Mouse (Mus musculus) embryonic facial prominence, embryonic 11.5 days (tissue): ENCODE measurements around the gene Eif3k. TPM values are rescaled to one million over a fixed set of nuclear protein-coding genes. Genes with fewer than 3 reads are reported as not detected.

Experiments
- ATAC-seq: fragments of 200-750 bp; cut with Nextera tagmentation; replicated peaks from 2 replicates; pipeline ENCODE4 v1.8.0; 2017; ENCODE audit warnings: low read depth; ENCODE audit not compliant: insufficient number of reproducible peaks, low FRiP score, low TSS enrichment
- DNase-seq: peaks from one replicate; pipeline ENCODE4 v3.0.0-alpha.2; 2015; ENCODE audit warnings: low spot score
- H3K27ac ChIP-seq: fragments of 300-500 bp; sonication (generic); replicated peaks from 2 replicates; pipeline ENCODE4 v1.5.1; 2014; ENCODE audit warnings: mild to moderate bottlenecking, low read depth, low read length, control low read depth
- H3K27me3 ChIP-seq: fragments of 300-500 bp; sonication (generic); 2 replicates; pipeline ENCODE4 v1.6.1; 2014; ENCODE audit warnings: mild to moderate bottlenecking, low read length, moderate library complexity, mixed read lengths; ENCODE audit not compliant: control insufficient read depth, insufficient read depth
- H3K36me3 ChIP-seq: fragments of 300-500 bp; sonication (generic); replicated peaks from 2 replicates; pipeline ENCODE4 v1.6.1; 2014; ENCODE audit warnings: low read depth, mild to moderate bottlenecking, low read length, moderate library complexity, mixed read lengths; ENCODE audit not compliant: control insufficient read depth, insufficient read depth
- H3K4me1 ChIP-seq: fragments of 300-500 bp; sonication (generic); 2 replicates; pipeline ENCODE4 v1.6.1; 2014; ENCODE audit warnings: low read length, mixed read lengths; ENCODE audit not compliant: control insufficient read depth, insufficient read depth
- H3K4me2 ChIP-seq: fragments of 300-500 bp; sonication (generic); 2 replicates; pipeline ENCODE4 v1.6.1; 2014; ENCODE audit warnings: low read depth, mild to moderate bottlenecking, control low read depth, low read length, moderate library complexity
- H3K4me3 ChIP-seq: fragments of 300-500 bp; sonication (generic); 2 replicates; pipeline ENCODE4 v1.5.1; 2014; ENCODE audit warnings: low read depth, low read length, control low read depth
- H3K9ac ChIP-seq: fragments of 300-500 bp; sonication (generic); replicated peaks from 2 replicates; pipeline ENCODE4 v1.6.1; 2014; ENCODE audit warnings: mild to moderate bottlenecking, control low read depth, low read length
- H3K9me3 ChIP-seq: fragments of 300-500 bp; sonication (generic); replicated peaks from 2 replicates; pipeline ENCODE4 v1.6.1; 2016; ENCODE audit warnings: mild to moderate bottlenecking, low read length, inconsistent platforms, mixed read lengths; ENCODE audit not compliant: control insufficient read depth
- WGBS: fragments of 180-500 bp; shearing (Covaris S2); extraction: QIAGEN DNeasy Blood & Tissue Kit; methylation state at CpG from one replicate; pipeline ENCODE4 v1.1.7; 2014; 5-methylcytosine and 5-hydroxymethylcytosine counted together
- polyA plus RNA-seq: library from polyadenylated mRNA; unstranded; fragments of >200 nt; fragmentation: Nextera tagmentation; extraction: Ambion mirVana; gene quantifications from 2 replicates; pipeline ENCODE4 v1.2.1, GENCODE M21; 2014

Gene Eif3k
- polyA plus RNA-seq, 1 experiment from 2014 or later = 439 TPM

GRCm38 (mm10) chr7:28921722-28922465 lies 59.8 kb downstream of the Eif3k start:
- H3K27me3 ChIP-seq = no peaks in the 10 kb centered on the region
- ATAC-seq (no peak), DNase-seq (no peak)
- peaks cover 4% of the 10 kb centered on the region for H3K36me3 ChIP-seq
- no peak overlapping the region for H3K9ac ChIP-seq
- no peaks in the 10 kb centered on the region for H3K9me3 ChIP-seq
- no peak overlapping the region for H3K4me3 ChIP-seq
- no peak overlapping the region for H3K27ac ChIP-seq
- H3K4me2 ChIP-seq = no peak overlapping the region
- 84% methylated on average over 8 of the region's 8 CpGs for WGBS
- H3K4me1 ChIP-seq = peaks cover 15% of the 10 kb centered on the region

Other genes with a start within 250 kb of the Eif3k start
- 145 and 151 TPM in 2 replicates for gene Mrps12, start 240.0 kb downstream of the Eif3k start, polyA plus RNA-seq
- 28.2 and 29.9 TPM in 2 replicates for gene Sars2, start 239.9 kb downstream of the Eif3k start, polyA plus RNA-seq
- 1.5 and 2.0 TPM in 2 replicates for gene Ccer2, start 225.7 kb downstream of the Eif3k start, polyA plus RNA-seq
- gene Sirt2, start 215.1 kb downstream of the Eif3k start, polyA plus RNA-seq = 65.6 and 67.2 TPM in 2 replicates
- 33.4 and 41.0 TPM in 2 replicates for gene Nfkbib, start 214.4 kb downstream of the Eif3k start, polyA plus RNA-seq
- 2.3 and 3.2 TPM in 2 replicates for gene Rinl, start 192.9 kb downstream of the Eif3k start, polyA plus RNA-seq
- gene Hnrnpl, start 173.3 kb downstream of the Eif3k start, polyA plus RNA-seq = 328 and 350 TPM in 2 replicates
- gene Ech1, start 156.6 kb downstream of the Eif3k start, polyA plus RNA-seq = 103 and 106 TPM in 2 replicates
- 1.5 and 1.9 TPM in 2 replicates for gene Lgals4, start 148.0 kb downstream of the Eif3k start, polyA plus RNA-seq
- 0.98 and 1.3 TPM in 2 replicates for gene Lgals7, start 118.0 kb downstream of the Eif3k start, polyA plus RNA-seq
- gene Capn12, start 100.4 kb downstream of the Eif3k start, polyA plus RNA-seq = 0.21 and 0.29 TPM in 2 replicates
- gene Actn4, start 19.5 kb downstream of the Eif3k start, polyA plus RNA-seq = 190 and 201 TPM in 2 replicates
- 6.4 and 8.1 TPM in 2 replicates for gene Map4k1, start 186 bp upstream of the Eif3k start, polyA plus RNA-seq
- gene Ryr1, start 143.3 kb upstream of the Eif3k start, polyA plus RNA-seq = 0.93 and 0.98 TPM in 2 replicates
- 0.58 and 0.85 TPM in 2 replicates for gene Rasgrp4, start 153.0 kb upstream of the Eif3k start, polyA plus RNA-seq
- 10.8 and 11.7 TPM in 2 replicates for gene Fam98c, start 174.4 kb upstream of the Eif3k start, polyA plus RNA-seq
- gene Ggn, start 188.3 kb upstream of the Eif3k start, polyA plus RNA-seq = 0.15 and 0.77 TPM in 2 replicates
- gene Spred3, start 188.5 kb upstream of the Eif3k start, polyA plus RNA-seq = 4.9 and 5.3 TPM in 2 replicates
- gene Psmd8, start 198.8 kb upstream of the Eif3k start, polyA plus RNA-seq = 321 and 334 TPM in 2 replicates
- 0.79 TPM in 1 of 2 replicates, not detected in the other for gene Catsperg1, start 232.2 kb upstream of the Eif3k start, polyA plus RNA-seq